ENCODE assay signal across 9 mouse cellular contexts in the genomic region with DNA sequence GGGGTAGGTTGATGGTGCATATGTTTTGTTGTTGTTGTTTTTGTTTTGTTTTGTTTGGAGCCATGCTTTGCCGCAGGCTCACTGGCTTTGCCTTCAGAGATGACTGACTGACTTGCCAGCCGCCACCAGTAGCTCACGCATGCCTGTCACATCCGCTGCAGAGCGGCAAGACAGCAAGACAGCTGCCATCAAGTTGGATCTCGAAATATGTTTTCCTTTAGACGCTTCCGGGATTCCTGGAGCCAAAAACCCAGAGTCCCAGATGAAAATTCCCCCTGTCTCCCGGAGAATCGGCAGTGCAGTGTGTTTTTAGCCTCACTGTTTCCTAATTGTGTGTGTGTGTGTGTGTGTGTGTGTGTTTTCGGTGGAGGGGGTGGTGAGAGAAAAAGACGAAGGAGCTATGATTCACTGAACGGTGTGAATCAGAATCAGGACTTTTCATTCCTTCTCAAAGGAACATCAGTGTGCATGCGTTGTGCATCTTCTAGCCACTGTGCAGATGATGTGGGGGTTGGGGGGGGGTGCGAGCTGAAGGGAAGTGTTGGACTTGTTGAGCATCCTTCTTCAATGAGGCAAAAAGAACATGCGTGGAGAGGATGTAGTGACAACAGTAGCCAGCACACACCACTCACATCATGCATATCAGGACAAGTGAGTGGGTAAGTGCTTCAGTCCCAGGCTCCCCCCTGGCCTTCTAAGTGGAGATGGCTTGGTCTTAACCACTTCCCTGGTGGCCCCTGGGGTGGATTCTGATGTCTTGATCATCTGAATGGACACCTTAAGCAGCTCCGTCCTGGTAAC.
DNase-seq lines count a peak whose midpoint lies in the region; ATAC-seq and TF ChIP-seq lines count a peak whose summit lies in the region.
"Had no signal": no experiment of that assay in that cellular context is flagged by ENCODE, and none has a peak within 500 bp of the region (broad histone marks: within the 10 kb centered on the region; RNA-seq: fewer than 3 reads in every experiment).

No protein-coding gene starts in this region.

- DNase-seq in intestine, embryonic 14.5 days (ENCODE audit: low spot score) = no peak
- no peak for DNase-seq in embryonic facial prominence, embryonic 14.5 days (ENCODE audit: low spot score)
- DNase-seq in liver, embryonic 13.5 days = no peak
- DNase-seq in gastrocnemius, adult 8-10 months (ENCODE audit: low spot score in 2 of 2) = no peak
- no peak for DNase-seq in adrenal gland, adult (ENCODE audit: inconsistent age in 2 of 2, low spot score in 1 of 2)

- peaks cover 13% of the 10 kb centered on the region; the same call in 1 of the 2 replicates for H3K27me3 ChIP-seq in intestine, embryonic 14.5 days (replicated peaks; ENCODE audit: control insufficient read depth, insufficient read depth, low read length)
- H3K27me3 ChIP-seq in intestine, embryonic 15.5 days (replicated peaks) = no peaks in the 10 kb centered on the region
- H3K27me3 ChIP-seq in ES-Bruce4 (ENCODE audit: control insufficient read depth, insufficient read depth, low read length, poor library complexity, severe bottlenecking) = no peaks in the 10 kb centered on the region
- H3K27me3 ChIP-seq in embryonic facial prominence, embryonic 14.5 days (replicated peaks; ENCODE audit: control insufficient read depth, insufficient read depth, low read length) = peaks cover 7% of the 10 kb centered on the region; the same call in 1 of the 2 replicates
- peaks cover 31% of the 10 kb centered on the region for H3K27me3 ChIP-seq in liver, embryonic 13.5 days

- H3K9ac ChIP-seq in intestine, embryonic 14.5 days (ENCODE audit: low read length) = no peak overlapping the region
- H3K9ac ChIP-seq in intestine, embryonic 15.5 days = no peak overlapping the region
- H3K9ac ChIP-seq in ES-Bruce4 (ENCODE audit: low read depth, poor library complexity, severe bottlenecking) = no peak overlapping the region
- no peak overlapping the region for H3K9ac ChIP-seq in embryonic facial prominence, embryonic 14.5 days (ENCODE audit: low read depth, low read length)
- no peak overlapping the region for H3K9ac ChIP-seq in liver, embryonic 13.5 days
- H3K9ac ChIP-seq: neural tube, embryonic 12.5 days had no signal

- no peak for TF ChIP-seq CTCF in ES-Bruce4 (IDR thresholded peaks at IDR 0.05; ENCODE audit: low read depth, low read length)

- TF ChIP-seq EP300 in ES-Bruce4 (IDR thresholded peaks at IDR 0.05; ENCODE audit: insufficient read depth, low read depth, low read length) = no peak

- peak overlapping the region; percentile 15; the same call in 1 of the 2 replicates for H3K4me2 ChIP-seq in intestine, embryonic 14.5 days (ENCODE audit: low read length)
- H3K4me2 ChIP-seq in intestine, embryonic 15.5 days (replicated peaks) = no peak overlapping the region; the same call in 1 of the 2 replicates
- peak overlapping the region; percentile 45 for H3K4me2 ChIP-seq in embryonic facial prominence, embryonic 14.5 days (ENCODE audit: low read depth, low read length)
- peak overlapping the region; percentile 41 for H3K4me2 ChIP-seq in liver, embryonic 13.5 days
- H3K4me2 ChIP-seq: neural tube, embryonic 12.5 days had no signal

- H3K4me1 ChIP-seq in intestine, embryonic 14.5 days (replicated peaks; ENCODE audit: control insufficient read depth, insufficient read depth, low read length) = peaks cover 19% of the 10 kb centered on the region
- H3K4me1 ChIP-seq in intestine, embryonic 15.5 days (replicated peaks) = peaks cover 13% of the 10 kb centered on the region
- H3K4me1 ChIP-seq in ES-Bruce4 (ENCODE audit: control insufficient read depth, insufficient read depth, low read length) = peaks cover 7% of the 10 kb centered on the region
- peaks cover 41% of the 10 kb centered on the region for H3K4me1 ChIP-seq in embryonic facial prominence, embryonic 14.5 days (ENCODE audit: control insufficient read depth, insufficient read depth, low read length)
- H3K4me1 ChIP-seq in liver, embryonic 13.5 days (replicated peaks) = peaks cover 68% of the 10 kb centered on the region

- WGBS in intestine, embryonic 14.5 days = 56% methylated on average over 17 of the region's 17 CpGs
- 57% methylated on average over 17 of the region's 17 CpGs for WGBS in intestine, embryonic 15.5 days
- 28% methylated on average over 17 of the region's 17 CpGs for WGBS in embryonic facial prominence, embryonic 14.5 days
- 61% methylated on average over 17 of the region's 17 CpGs for WGBS in liver, embryonic 13.5 days (ENCODE audit: insufficient replicate concordance)

- ATAC-seq in intestine, embryonic 14.5 days (replicated peaks; ENCODE audit: low FRiP score, low TSS enrichment, low read depth) = no peak
- no peak for ATAC-seq in intestine, embryonic 15.5 days
- ATAC-seq in embryonic facial prominence, embryonic 14.5 days (ENCODE audit: low read depth) = no peak
- ATAC-seq in liver, embryonic 13.5 days (ENCODE audit: low read depth) = no peak; the same call in 1 of the 2 replicates
- ATAC-seq in monocyte, adult 5-6 weeks (replicated peaks; ENCODE audit: insufficient number of reproducible peaks, low FRiP score, low TSS enrichment, poor library complexity, severe bottlenecking) = no peak

- no peaks in the 10 kb centered on the region for H3K36me3 ChIP-seq in intestine, embryonic 14.5 days (ENCODE audit: control insufficient read depth, insufficient read depth, low read length)
- no peaks in the 10 kb centered on the region for H3K36me3 ChIP-seq in intestine, embryonic 15.5 days
- H3K36me3 ChIP-seq in ES-Bruce4 (ENCODE audit: control insufficient read depth, insufficient read depth, low read length, poor library complexity, severe bottlenecking) = no peaks in the 10 kb centered on the region
- no peaks in the 10 kb centered on the region for H3K36me3 ChIP-seq in embryonic facial prominence, embryonic 14.5 days (ENCODE audit: control insufficient read depth, insufficient read depth, low read length)
- H3K36me3 ChIP-seq in liver, embryonic 13.5 days = no peaks in the 10 kb centered on the region
- H3K36me3 ChIP-seq: neural tube, embryonic 12.5 days had no signal

- TF ChIP-seq POLR2A in ES-Bruce4 (IDR thresholded peaks at IDR 0.05; ENCODE audit: insufficient read depth, low read length) = no peak

- no peak overlapping the region for H3K4me3 ChIP-seq in intestine, embryonic 14.5 days (ENCODE audit: low read depth, low read length)
- no peak overlapping the region for H3K4me3 ChIP-seq in intestine, embryonic 15.5 days (replicated peaks)
- peak overlapping the region; percentile 13; the same call in 1 of the 2 replicates for H3K4me3 ChIP-seq in ES-Bruce4 (ENCODE audit: low read depth, low read length)
- H3K4me3 ChIP-seq in embryonic facial prominence, embryonic 14.5 days (ENCODE audit: low read depth, low read length) = 0 out of 2 replicates have a peak overlapping the region, but pooled peaks have one; percentile 1
- no peak overlapping the region; the same call in 1 of the 2 replicates for H3K4me3 ChIP-seq in liver, embryonic 13.5 days (replicated peaks)
- H3K4me3 ChIP-seq: neural tube, embryonic 12.5 days had no signal

- H3K9me3 ChIP-seq in intestine, embryonic 14.5 days (ENCODE audit: control insufficient read depth, low read length) = no peaks in the 10 kb centered on the region
- H3K9me3 ChIP-seq in intestine, embryonic 15.5 days = no peaks in the 10 kb centered on the region
- no peaks in the 10 kb centered on the region for H3K9me3 ChIP-seq in ES-Bruce4 (replicated peaks; ENCODE audit: control insufficient read depth, insufficient read depth, low read length, poor library complexity, severe bottlenecking)
- no peaks in the 10 kb centered on the region for H3K9me3 ChIP-seq in embryonic facial prominence, embryonic 14.5 days (ENCODE audit: control insufficient read depth, low read length)
- H3K9me3 ChIP-seq in liver, embryonic 13.5 days (replicated peaks) = no peaks in the 10 kb centered on the region
- H3K9me3 ChIP-seq: neural tube, embryonic 12.5 days had no signal

- H3K27ac ChIP-seq in intestine, embryonic 14.5 days (ENCODE audit: low read depth) = no peak overlapping the region
- no peak overlapping the region for H3K27ac ChIP-seq in intestine, embryonic 15.5 days
- no peak overlapping the region for H3K27ac ChIP-seq in ES-Bruce4 (ENCODE audit: insufficient read depth, low read length)
- H3K27ac ChIP-seq in embryonic facial prominence, embryonic 14.5 days (replicated peaks; ENCODE audit: low read depth, low read length) = peak overlapping the region; percentile 8; the same call in 1 of the 2 replicates
- no peak overlapping the region for H3K27ac ChIP-seq in liver, embryonic 13.5 days
- H3K27ac ChIP-seq: neural tube, embryonic 12.5 days had no signal

Comparison
In these comparisons a context has a peak if more than half of its experiments do, and no peak if none do; other contexts are left out.
1. H3K4me3 ChIP-seq: peak in ES-Bruce4 (single experiment) and embryonic facial prominence, embryonic 14.5 days (single experiment); none in intestine, embryonic 14.5 days (single experiment), intestine, embryonic 15.5 days (single experiment) and liver, embryonic 13.5 days (single experiment).